Mouse (Mus musculus) neural tube, embryonic 13.5 days (tissue): ENCODE results near the gene Fam3c. TPM values are rescaled to one million over a fixed set of nuclear protein-coding genes. Genes with fewer than 3 reads are reported as not detected.

ENCODE experiments used
- ATAC-seq: fragments of 200-750 bp; cut with Nextera tagmentation; 2 replicates; pipeline ENCODE4 v1.8.0; 2017; ENCODE audit warnings: low read depth, mild to moderate bottlenecking, moderate TSS enrichment, moderate library complexity
- H3K27ac ChIP-seq: fragments of 300-500 bp; sonication (generic); replicated peaks from 2 replicates; pipeline ENCODE4 v1.5.1; 2015; ENCODE audit warnings: moderate library complexity, mild to moderate bottlenecking, inconsistent platforms
- H3K27me3 ChIP-seq: fragments of 300-500 bp; sonication (generic); 2 replicates; pipeline ENCODE4 v1.6.1; 2015; ENCODE audit warnings: mild to moderate bottlenecking, inconsistent platforms
- H3K36me3 ChIP-seq: fragments of 300-500 bp; sonication (generic); 2 replicates; pipeline ENCODE4 v1.6.1; 2015; ENCODE audit warnings: mild to moderate bottlenecking, inconsistent platforms
- H3K4me1 ChIP-seq: fragments of 300-500 bp; sonication (generic); replicated peaks from 2 replicates; pipeline ENCODE4 v1.6.1; 2015; ENCODE audit warnings: inconsistent platforms
- H3K4me2 ChIP-seq: fragments of 300-500 bp; sonication (generic); 2 replicates; pipeline ENCODE4 v1.6.1; 2015; ENCODE audit warnings: inconsistent platforms, mild to moderate bottlenecking, moderate library complexity
- H3K4me3 ChIP-seq: fragments of 300-500 bp; sonication (generic); 2 replicates; pipeline ENCODE4 v1.5.1; 2015; ENCODE audit warnings: mild to moderate bottlenecking, inconsistent platforms
- H3K9ac ChIP-seq: fragments of 300-500 bp; sonication (generic); 2 replicates; pipeline ENCODE4 v1.6.1; 2015; ENCODE audit warnings: moderate library complexity, mild to moderate bottlenecking, inconsistent platforms
- H3K9me3 ChIP-seq: fragments of 300-500 bp; sonication (generic); 2 replicates; pipeline ENCODE4 v1.6.1; 2016; ENCODE audit warnings: inconsistent platforms
- WGBS: fragments of 180-500 bp; shearing (Covaris S2); methylation state at CpG from one replicate; pipeline ENCODE4 v1.1.7; 2015; 5-methylcytosine and 5-hydroxymethylcytosine counted together
- polyA plus RNA-seq: library from polyadenylated mRNA; unstranded; fragments of >200 nt; fragmentation: Nextera tagmentation; extraction: Ambion mirVana; gene quantifications from 2 replicates; pipeline ENCODE4 v1.2.1, GENCODE M21; 2015

Gene Fam3c
- polyA plus RNA-seq, 1 experiment from 2014 or later: 44.1 TPM

DNA sequence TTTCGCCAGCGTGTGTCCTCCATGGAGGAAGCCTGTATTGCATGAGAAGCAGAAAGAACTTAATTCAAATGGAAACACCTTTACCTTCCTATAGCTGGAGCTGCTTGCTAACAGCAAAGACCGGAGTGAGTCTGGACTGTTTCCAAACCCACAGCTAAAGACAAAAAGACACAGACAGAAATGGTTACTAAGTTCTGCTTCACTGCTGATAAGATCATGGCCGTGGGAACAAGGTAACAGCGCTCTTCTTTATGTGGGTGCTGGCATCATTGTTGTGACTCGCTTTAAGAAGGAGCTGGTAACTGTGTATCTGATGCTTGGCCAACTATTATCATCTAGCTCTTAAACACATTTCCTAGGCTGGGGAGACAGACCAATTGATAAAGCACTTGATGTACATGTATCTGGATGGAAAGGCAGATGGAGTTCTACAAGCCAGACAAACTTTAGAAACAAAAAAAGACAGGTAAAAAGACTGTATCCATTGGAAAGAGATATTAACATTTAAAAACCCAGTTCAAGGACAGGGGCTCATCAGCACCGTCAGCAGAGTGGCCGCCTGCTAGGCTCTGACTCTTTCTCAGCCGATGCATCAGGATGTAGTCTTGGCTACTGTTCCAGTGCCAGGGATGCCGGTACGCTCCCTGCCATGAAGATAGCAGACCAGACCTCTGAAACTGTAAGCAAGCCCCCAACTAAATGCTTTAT, 6.4 kb downstream of the Fam3c start:
- Histone ChIP-seq H3K27ac (no peak overlapping the region), H3K4me3 (no peak overlapping the region), H3K27me3 (no peaks in the 10 kb centered on the region), H3K9me3 (no peaks in the 10 kb centered on the region), H3K4me2 (no peak overlapping the region), H3K36me3 (no peaks in the 10 kb centered on the region), H3K9ac (no peak overlapping the region), H3K4me1 (peaks cover 8% of the 10 kb centered on the region)
- ATAC-seq: no peak
- 93% methylated on average over 11 of the region's 11 CpGs for WGBS

DNA sequence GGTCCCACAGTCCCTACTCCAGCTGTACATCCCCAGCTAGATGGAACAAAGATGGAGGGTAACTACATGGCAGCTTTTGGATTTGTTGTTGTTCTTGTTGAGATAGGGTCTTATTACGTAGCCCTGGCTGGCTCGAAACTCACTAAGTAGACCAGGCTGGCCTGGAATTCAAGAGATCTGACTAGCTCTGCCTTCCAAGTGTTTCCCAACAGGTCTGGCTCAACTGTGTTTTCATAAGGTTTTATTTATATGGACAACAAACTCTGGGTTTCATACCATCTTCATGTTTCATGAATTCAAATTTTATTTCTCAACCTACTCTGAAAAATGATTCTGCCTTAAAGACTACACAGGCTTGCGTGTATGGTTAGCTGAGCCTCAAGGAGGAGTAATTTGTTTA, 7.1 kb downstream of the Fam3c start:
- Histone ChIP-seq H3K9ac (no peak overlapping the region), H3K27me3 (no peaks in the 10 kb centered on the region), H3K4me3 (no peak overlapping the region), H3K4me1 (peaks cover 1% of the 10 kb centered on the region), H3K4me2 (no peak overlapping the region), H3K27ac (no peak overlapping the region), H3K36me3 (no peaks in the 10 kb centered on the region), H3K9me3 (no peaks in the 10 kb centered on the region)
- WGBS: 92% methylated on average over 3 of the region's 3 CpGs
- ATAC-seq: no peak

DNA sequence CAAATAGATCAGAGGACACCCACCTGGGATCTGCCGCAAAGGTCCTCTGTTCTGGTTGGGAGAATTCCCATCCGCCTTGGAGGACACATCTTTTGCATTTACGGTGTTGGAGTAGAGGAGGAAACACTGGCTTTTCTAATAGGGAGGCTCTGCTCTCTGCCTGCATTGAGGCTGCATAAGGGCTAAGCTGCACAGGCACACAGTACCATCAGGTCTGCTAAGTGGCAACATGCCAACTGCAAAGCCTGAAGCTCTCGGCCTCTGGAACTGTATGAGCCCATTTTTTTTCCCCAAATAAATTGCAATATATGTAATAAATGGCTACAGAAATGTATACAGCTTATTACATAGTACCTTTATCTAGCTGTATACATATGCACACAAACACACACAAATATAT, 7.9 kb downstream of the Fam3c start:
- no peaks in the 10 kb centered on the region for H3K36me3 ChIP-seq
- H3K4me1 ChIP-seq: no peaks in the 10 kb centered on the region
- no peaks in the 10 kb centered on the region for H3K9me3 ChIP-seq
- no peak overlapping the region for H3K9ac ChIP-seq
- no peaks in the 10 kb centered on the region for H3K27me3 ChIP-seq
- H3K27ac ChIP-seq: no peak overlapping the region
- no peak for ATAC-seq
- no peak overlapping the region for H3K4me3 ChIP-seq
- H3K4me2 ChIP-seq: no peak overlapping the region
- WGBS: 84% methylated on average over 4 of the region's 4 CpGs

DNA sequence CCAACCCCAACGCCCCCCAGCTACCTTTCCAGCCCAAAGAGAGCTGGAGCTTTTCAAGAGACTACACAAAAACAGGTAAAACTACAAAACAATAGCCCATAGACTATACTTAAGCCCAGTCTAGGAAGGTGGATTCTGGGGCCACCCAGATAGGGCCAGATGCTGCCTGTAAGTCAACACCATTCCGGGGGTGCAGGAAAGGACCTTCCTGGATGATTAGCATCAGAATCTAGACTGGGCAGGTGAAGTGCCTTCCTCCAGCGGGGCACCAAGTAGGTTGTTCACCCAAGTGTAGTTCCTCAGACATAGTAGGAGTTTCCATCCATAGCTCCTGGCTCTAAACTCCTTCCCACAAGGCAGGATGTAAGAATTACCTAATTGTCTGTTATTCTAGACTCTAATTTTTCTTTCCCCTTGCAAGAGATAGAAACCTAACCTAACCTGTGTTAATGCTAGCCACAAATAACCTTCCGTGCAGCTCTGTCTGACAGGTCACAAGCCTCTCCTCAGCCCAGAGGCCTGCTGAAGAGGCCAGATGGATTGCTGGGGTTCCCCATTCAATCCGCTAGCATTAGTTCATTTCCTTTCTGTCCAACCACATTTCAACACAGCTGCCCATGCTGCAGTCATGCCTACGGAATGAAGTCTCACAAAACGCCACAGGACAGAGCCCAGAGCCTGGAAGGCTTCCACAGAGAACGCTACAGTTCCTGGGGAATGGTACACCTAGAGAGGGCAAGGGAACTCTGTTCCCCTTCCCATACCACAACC, 8.7 kb downstream of the Fam3c start:
- 82% methylated on average over 8 of the region's 8 CpGs for WGBS
- no peaks in the 10 kb centered on the region for H3K9me3 ChIP-seq
- no peak overlapping the region for H3K27ac ChIP-seq
- H3K9ac ChIP-seq: no peak overlapping the region
- H3K4me1 ChIP-seq: no peaks in the 10 kb centered on the region
- no peaks in the 10 kb centered on the region for H3K36me3 ChIP-seq
- no peak overlapping the region for H3K4me3 ChIP-seq
- ATAC-seq: no peak
- no peak overlapping the region for H3K4me2 ChIP-seq
- H3K27me3 ChIP-seq: no peaks in the 10 kb centered on the region

DNA sequence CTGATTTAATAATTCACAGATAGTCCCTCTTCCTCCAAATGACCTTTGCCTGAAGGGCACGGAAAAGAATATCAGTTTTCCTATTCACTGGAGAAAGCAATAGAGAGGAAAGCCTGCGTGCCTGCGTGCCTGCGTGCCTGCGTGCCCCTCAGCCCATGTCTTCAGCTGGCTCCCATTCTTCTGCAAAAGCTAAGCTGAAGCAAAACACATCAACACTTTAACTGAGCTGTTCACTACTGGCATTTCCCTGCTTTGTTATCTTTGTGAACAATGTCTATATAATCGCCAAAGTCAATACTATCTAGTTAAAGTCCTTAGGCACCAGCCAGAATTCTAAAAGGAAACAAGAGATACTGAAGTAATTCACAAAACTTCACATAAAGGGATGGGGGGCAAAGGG, 11.6 kb downstream of the Fam3c start:
- Histone ChIP-seq H3K9ac (no peak overlapping the region), H3K4me2 (no peak overlapping the region), H3K9me3 (no peaks in the 10 kb centered on the region), H3K27ac (no peak overlapping the region), H3K36me3 (no peaks in the 10 kb centered on the region; the same call in 1 of the 2 replicates), H3K4me1 (no peaks in the 10 kb centered on the region), H3K27me3 (no peaks in the 10 kb centered on the region), H3K4me3 (no peak overlapping the region)
- 57% methylated on average over 6 of the region's 6 CpGs for WGBS
- ATAC-seq: no peak

DNA sequence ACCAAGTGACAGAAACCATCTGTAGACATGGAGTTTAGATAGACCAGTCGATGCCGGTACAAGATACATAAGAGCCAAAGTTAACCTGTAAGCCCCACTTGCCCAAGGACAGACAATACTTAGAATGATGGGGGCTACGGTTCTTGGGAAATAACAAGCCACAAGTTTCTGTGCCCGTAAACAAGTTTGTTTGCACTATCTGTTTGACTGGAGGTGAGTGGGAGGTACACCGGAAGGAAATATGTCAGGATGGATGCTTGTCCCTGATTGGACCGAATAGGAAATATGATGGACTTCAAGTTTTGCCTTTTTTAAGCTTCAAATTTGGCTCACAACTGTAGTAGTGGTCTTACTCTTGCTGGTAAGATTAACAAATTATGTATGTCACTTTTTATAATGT, 12.3 kb downstream of the Fam3c start:
- no peak overlapping the region for H3K27ac ChIP-seq
- no peaks in the 10 kb centered on the region for H3K27me3 ChIP-seq
- H3K4me1 ChIP-seq: no peaks in the 10 kb centered on the region
- H3K36me3 ChIP-seq: peaks cover 3% of the 10 kb centered on the region
- ATAC-seq: no peak
- H3K4me3 ChIP-seq: no peak overlapping the region
- H3K9me3 ChIP-seq: no peaks in the 10 kb centered on the region
- H3K4me2 ChIP-seq: no peak overlapping the region
- no peak overlapping the region for H3K9ac ChIP-seq
- WGBS: 96% methylated on average over 6 of the region's 6 CpGs

DNA sequence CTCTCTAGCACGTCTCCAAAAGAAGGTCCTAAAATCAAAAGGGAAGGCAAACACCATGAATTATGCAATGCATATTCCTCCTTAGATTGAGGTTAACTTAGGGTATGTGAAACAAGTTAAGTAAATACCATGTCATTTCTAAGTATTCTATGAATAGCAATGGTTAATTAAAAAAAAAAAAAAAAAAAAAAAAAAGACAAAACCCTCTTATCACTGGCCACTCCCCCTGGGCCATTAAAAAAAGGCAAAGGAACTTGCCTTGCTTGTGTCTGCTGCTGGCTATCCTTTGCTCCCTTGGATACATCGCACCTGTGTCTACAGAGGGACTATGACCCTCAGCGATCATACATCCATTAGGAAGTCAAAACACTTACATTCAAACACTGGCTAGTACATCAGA, 12.8 kb downstream of the Fam3c start:
- 91% methylated on average over 3 of the region's 3 CpGs for WGBS
- Histone ChIP-seq H3K9me3 (no peaks in the 10 kb centered on the region), H3K4me1 (no peaks in the 10 kb centered on the region), H3K4me3 (no peak overlapping the region), H3K36me3 (peaks cover 5% of the 10 kb centered on the region), H3K4me2 (no peak overlapping the region), H3K27ac (no peak overlapping the region), H3K9ac (no peak overlapping the region), H3K27me3 (no peaks in the 10 kb centered on the region)
- ATAC-seq: no peak

DNA sequence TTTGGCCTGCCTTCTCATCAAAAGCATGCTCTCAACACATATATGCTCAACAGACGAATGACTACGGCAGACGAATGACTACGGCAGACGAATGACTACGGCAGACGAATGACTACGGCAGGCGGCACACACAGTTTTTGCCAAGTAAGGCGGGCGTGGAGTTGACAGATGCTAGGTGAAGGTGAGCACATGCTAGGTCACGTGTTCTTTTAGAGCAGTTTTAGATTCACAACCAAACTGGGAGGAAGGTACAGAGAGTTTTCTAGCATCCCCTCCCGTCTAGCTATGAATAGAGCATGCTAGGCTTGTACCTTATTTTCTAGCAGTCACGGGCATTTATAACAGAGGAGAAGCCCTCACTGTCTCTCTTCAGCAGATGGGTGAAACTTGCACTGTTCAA, 15.3 kb downstream of the Fam3c start:
- 93% methylated on average over 14 of the region's 14 CpGs for WGBS
- H3K4me1 ChIP-seq: no peaks in the 10 kb centered on the region
- no peaks in the 10 kb centered on the region for H3K9me3 ChIP-seq
- H3K27ac ChIP-seq: no peak overlapping the region
- H3K36me3 ChIP-seq: peaks cover 13% of the 10 kb centered on the region
- H3K9ac ChIP-seq: no peak overlapping the region
- no peak overlapping the region for H3K4me3 ChIP-seq
- H3K27me3 ChIP-seq: no peaks in the 10 kb centered on the region
- H3K4me2 ChIP-seq: no peak overlapping the region
- ATAC-seq: no peak

DNA sequence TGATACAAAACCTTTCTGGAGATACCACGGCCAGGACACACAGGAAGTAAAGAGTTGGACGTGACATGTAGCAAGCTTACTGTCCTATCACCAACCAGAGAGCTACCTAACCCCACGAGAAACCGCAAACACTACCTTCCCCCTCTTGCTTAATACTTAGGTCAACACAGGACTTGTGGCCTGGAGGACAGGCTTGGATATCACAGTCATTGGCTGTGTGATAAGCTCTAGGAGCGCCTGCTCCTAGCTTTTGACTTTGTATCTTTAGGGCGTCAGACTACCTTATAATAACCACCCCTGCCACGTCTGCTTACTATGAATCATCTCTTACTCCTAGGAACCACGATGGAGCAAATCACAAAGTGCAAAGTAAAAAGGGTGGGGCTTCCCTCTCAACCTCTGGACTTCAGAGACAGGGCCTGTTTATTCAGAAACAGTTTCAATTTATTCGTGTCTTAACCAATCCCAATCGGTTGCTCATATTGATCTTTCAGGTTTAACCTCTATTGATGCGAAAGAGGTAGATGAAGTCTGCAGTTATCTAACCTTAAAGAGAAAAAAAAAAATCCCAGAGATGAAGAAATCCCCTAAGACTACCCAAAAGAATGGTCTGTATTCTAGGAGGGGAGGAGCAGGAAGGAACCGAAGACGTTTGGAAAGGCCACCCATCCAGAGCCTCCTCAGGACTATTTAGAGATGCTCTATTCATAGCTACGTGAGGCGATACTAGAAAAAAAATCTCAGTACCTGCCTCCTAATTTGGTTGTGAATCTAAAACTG, 16.1 kb downstream of the Fam3c start:
- Histone ChIP-seq H3K27me3 (no peaks in the 10 kb centered on the region), H3K4me1 (no peaks in the 10 kb centered on the region), H3K4me3 (no peak overlapping the region), H3K9ac (no peak overlapping the region), H3K9me3 (no peaks in the 10 kb centered on the region), H3K27ac (no peak overlapping the region), H3K4me2 (no peak overlapping the region), H3K36me3 (peaks cover 13% of the 10 kb centered on the region)
- no peak for ATAC-seq
- WGBS: 95% methylated on average over 15 of the region's 15 CpGs

DNA sequence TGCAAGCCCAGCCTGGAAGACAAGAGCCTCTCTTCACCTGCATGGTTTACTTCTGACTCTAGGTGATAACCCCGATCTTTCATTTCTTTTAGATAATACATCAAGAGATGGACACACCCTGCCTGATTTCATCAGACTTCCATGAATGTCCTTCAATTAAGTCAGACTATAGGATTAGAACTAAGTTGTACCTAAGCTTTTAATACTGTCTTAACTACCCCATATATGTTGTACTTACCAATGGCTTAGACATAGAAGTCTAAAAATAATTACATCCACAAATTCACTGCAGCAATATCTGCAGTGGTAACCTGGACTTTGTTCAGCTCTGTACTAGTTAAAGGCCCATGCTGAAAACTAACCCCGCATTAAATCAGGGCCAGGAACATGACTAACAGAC, 23.5 kb downstream of the Fam3c start:
- peaks cover 6% of the 10 kb centered on the region; the same call in 1 of the 2 replicates for H3K36me3 ChIP-seq
- H3K27ac ChIP-seq: no peak overlapping the region
- H3K9ac ChIP-seq: no peak overlapping the region
- no peaks in the 10 kb centered on the region for H3K27me3 ChIP-seq
- no peak overlapping the region for H3K4me3 ChIP-seq
- 97% methylated on average over 2 of the region's 2 CpGs for WGBS
- no peak for ATAC-seq
- no peak overlapping the region for H3K4me2 ChIP-seq
- H3K4me1 ChIP-seq: no peaks in the 10 kb centered on the region
- H3K9me3 ChIP-seq: no peaks in the 10 kb centered on the region

DNA sequence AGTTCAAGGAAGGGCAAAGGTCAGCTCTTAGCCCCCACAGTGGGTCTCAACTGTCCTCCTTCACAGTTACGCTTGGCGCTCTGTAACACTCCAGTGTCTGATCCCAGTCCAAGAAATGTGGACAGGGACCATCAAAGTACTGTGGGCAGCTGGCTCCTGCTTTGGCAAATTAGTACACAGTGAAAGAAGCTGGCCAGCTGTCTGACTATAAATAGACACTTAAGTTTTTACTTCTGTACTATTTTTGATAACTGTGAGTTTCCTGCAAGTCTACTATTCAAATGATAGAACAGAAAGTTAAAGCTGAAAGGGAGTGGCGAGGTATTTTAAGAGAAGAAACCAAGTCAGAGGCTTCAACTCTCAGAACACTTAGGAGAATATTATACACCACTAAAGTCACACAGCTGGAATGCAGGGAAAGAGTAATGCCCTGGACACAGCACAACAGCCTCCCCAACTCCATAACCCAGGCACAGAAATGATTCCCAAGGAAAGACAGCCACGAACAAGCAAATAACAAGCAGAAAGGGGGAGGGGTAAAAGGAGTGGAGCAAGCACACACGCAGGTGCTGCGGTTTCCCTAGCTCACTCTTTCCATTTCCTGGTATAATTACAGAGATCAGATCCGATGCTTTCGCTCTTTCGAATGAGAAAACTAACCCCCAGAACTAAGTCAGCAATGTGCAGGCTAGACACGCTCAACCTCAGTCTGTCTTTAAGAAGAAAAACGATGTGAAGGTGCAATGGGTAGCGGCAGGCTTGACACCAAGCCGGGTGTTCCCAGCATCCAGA, 25.7 kb downstream of the Fam3c start:
- ATAC-seq: no peak
- WGBS: 89% methylated on average over 13 of the region's 13 CpGs
- Histone ChIP-seq H3K27ac (no peak overlapping the region), H3K4me1 (no peaks in the 10 kb centered on the region), H3K36me3 (peaks cover 4% of the 10 kb centered on the region; the same call in 1 of the 2 replicates), H3K4me3 (no peak overlapping the region), H3K9ac (no peak overlapping the region), H3K4me2 (no peak overlapping the region), H3K9me3 (no peaks in the 10 kb centered on the region), H3K27me3 (no peaks in the 10 kb centered on the region)
